Mouse (Mus musculus): ENCODE measurements around the gene Zscan21.

DNA sequence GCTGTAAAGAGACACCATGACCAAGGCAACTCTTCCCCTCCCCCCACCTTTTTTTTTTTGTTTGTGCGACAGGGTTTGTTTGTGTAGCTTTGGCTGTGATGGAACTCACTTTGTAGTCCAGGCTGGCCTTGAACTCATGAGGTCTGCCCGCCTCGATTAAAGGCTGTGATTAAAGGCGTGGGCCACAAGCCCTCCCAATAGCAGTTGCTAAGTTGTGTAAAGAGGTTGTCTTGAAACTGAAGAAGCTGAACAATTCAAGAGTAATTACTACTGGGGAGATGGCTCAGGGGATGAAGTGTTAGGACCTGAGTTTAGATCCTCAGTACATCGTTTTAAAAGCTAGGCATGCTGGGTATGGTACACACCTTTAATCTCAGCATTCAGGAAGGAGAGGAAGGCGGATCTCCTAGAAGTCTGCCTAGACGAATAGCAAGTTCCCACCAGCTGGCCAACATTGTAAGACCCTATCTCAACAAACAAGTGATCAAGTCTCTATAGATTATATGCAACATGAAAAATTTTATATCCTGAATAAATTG lies 43.6 kb downstream of the Zscan21 start:
- TF ChIP-seq POLR2A (IDR thresholded peaks at IDR 0.05; ENCODE audit: borderline replicate concordance, low read depth, low read length), result no peak
- TF ChIP-seq CTCF (IDR thresholded peaks at IDR 0.05; ENCODE audit: low read depth, low read length), result no peak

All from bone marrow macrophage, adult 2 months (primary cell).